Mouse (Mus musculus) embryonic fibroblast, embryonic 13.5 days (primary cell): Measurements from ENCODE around the gene Prorsd1.

Source experiments
- CTCF ChIP-seq: IDR thresholded peaks from 2 replicates; pipeline ENCODE4 v1.5.1; 2011; ENCODE audit warnings: mild to moderate bottlenecking, control low read depth, low read length, moderate library complexity, borderline replicate concordance; ENCODE audit not compliant: insufficient read depth
- POLR2A ChIP-seq: IDR thresholded peaks from 2 replicates; pipeline ENCODE4 v1.6.1; 2011; ENCODE audit warnings: low read depth, mild to moderate bottlenecking, control low read depth, low read length, moderate library complexity

DNA sequence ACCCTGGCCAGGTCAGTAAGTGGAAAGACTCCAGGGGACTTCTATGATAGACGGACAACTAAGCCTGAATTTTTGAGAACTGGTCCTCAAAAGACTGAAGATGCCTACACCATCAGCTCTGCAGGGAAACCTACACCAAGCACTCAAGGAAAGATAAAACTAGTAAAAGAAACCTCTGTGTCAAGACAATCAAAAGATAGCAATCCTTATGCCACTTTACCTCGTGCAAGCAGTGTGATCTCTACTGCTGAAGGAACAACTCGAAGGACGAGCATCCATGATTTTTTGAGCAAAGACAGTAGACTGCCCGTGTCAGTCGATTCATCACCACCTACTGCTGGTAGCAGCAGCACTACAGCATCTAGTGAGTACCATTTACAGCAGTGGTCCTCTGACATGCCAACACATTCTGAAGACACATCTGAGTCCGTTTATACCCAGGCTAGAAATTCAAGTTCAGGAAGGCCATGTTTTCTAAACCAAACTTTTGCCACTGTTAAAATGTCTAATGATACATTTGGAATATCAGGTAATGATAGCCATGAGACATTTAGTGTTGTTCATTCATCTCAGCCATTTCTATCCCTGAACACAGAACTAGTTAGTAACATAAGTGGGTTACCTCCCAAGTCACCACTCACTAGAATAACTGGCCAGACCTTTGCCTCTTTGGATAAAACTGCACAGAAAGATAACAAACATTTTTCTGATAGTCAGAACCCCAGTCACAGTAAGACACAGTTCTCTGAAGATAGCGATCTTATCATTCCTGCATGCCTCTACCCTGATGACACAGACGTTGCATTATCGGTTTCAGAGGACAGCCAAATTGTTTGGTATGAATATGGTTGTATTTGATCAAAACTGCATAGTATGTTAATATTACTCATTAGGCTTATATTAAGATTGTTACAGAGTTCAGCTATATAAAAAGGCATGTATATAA is 10.6 kb downstream of the Prorsd1 start:
- TF ChIP-seq CTCF (no peak), POLR2A (no peak)
